Mouse (Mus musculus) brain, embryonic 18.5 days (tissue): ENCODE measurements around the gene Des.

Source experiments
- DNase-seq: peaks from one replicate; pipeline ENCODE4 v3.0.0-alpha.2; 2012; ENCODE audit warnings: low read depth, low spot score

Des gene

DNA sequence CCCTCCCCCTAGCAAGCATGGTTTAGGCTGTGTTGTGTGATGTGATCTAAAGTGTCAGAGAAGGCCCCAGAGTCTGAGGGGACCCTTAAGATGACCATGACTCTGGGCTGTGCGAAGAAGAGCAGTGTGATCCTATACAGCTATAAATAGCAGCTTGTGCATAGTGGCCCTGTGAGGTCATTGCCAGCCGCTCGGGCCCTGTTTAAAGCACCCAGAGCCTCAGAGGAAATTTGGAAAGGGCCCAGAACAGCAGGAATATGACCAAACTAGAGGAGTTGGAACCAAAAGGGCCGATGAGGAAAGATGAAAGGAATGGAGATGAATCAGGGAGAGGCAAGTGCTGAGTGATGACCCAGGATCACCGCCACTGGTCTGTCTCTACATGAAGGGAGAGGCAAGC, 12.8 kb upstream of the Des start:
- no peak for DNase-seq

DNA sequence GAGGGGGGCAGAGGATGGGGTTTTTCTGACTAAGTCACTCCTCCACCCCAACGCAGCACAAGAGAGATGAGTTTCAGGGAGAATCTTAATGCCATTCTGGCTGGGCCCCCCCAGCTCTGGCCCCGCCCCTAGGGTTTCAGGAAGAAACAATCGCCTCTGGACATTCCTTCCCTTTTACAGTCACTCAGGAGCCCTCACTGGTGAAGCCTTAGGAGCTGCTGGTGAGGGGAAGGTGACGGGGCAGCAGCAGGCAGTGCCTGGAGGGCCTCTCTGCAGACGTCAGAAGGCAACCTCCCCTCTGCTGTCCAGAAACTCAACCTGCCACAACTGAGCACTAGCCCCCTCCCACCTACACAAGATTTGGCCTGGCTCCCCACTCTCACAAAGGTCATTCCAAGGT, 10.9 kb upstream of the Des start:
- DNase-seq: no peak

DNA sequence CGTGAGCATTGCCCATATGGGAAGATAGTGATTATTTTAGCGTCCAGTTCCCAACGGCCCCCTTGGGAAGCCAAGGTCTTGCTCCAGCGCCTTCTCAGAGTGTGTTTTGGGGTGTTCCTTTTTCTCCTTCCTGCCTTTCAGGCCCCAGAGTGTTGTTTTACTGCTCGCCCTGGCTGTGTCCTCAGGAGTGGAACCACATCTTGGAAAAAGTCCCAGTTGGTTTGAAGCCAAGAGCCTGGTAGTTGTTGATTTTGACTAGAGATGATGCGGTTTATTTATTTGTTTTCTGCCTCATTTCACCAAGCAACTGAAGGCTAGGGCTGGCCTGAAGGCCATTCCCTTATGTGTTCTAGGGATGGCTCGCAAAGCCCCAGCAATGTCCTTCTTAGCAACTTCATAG, 2.9 kb upstream of the Des start:
- no peak for DNase-seq

DNA sequence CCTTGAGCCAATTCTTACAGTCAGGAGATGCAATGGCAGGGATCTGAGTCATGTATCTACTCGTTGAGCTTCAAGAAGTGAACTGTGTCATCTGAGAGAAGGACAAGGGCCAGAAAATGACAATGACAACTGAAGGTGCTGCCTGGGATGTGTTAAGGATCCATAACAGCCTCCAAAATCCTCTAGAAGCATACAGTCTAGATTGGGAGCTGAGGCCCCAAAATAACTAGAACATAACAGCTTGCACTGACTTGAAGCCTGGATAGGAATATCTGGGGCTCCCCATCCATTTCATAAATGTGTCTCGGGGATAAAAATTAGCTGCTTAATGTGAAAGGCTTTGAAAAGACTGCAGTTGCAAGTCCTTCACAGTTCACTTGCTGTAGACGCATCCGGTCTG, 2.1 kb upstream of the Des start:
- no peak for DNase-seq

DNA sequence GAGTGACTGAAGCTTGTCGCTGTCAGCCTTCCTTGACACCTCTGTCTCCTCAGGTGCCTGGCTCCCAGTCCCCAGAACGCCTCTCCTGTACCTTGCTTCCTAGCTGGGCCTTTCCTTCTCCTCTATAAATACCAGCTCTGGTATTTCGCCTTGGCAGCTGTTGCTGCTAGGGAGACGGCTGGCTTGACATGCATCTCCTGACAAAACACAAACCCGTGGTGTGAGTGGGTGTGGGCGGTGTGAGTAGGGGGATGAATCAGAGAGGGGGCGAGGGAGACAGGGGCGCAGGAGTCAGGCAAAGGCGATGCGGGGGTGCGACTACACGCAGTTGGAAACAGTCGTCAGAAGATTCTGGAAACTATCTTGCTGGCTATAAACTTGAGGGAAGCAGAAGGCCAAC, 783 bp upstream of the Des start:
- DNase-seq: no peak

DNA sequence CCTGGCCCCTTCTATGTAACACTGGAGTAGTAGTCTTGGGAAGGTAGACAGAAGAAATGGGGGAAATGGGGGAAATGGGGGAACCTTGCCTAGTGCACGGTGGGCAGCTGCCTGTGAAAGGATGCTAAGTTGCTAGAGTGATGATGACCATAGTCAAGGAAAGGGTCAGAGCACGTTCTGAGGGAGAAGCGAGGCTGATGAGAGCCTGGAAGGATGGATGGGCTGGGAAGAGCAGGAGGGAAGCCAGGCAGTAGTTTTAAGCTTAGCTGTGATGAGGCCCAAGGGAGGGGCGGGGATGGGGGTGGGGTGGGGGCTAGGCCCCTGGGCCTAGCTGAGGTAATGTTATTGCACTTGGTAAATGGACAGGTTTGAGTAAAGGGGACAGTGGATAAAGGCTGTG, 994 bp downstream of the Des start:
- DNase-seq: no peak

DNA sequence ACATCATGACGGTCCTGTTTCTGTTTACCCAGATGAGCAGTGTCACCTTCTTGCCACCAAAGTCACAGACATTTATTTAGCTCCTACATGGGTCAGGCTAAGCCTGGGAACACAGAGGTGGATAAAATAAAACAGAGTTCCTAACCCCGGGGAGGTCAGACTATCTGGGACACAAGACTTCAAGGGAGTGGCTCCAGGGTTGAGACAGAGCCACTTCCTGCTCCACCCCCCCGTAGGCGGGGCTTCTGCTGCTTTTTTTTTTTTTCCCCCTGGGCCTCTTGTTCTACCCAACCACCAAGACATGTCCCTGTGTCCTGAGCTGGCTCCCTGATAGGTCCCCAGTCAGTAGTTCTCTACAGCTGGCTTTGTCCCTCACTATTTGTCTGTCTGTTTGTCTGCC, 1.6 kb downstream of the Des start:
- no peak for DNase-seq

DNA sequence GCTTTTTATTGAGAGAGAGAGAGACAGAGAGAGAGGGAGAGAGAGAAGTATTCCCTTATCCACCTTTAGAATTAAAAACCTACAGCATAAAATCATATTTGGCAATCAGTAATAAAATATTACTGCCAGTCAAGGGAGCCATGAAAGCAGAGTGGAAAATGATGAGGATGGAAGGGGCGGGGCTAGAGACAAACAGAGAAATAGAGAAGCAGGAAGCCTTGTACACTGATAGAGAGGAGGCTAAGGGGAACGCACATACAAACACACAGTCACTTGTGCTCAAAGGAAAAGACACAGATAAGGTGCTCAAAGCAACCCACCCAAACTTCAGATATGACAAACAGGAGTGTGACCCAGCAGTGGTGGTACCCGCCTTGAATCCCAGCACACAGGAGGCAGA, 3.7 kb downstream of the Des start:
- DNase-seq: no peak

DNA sequence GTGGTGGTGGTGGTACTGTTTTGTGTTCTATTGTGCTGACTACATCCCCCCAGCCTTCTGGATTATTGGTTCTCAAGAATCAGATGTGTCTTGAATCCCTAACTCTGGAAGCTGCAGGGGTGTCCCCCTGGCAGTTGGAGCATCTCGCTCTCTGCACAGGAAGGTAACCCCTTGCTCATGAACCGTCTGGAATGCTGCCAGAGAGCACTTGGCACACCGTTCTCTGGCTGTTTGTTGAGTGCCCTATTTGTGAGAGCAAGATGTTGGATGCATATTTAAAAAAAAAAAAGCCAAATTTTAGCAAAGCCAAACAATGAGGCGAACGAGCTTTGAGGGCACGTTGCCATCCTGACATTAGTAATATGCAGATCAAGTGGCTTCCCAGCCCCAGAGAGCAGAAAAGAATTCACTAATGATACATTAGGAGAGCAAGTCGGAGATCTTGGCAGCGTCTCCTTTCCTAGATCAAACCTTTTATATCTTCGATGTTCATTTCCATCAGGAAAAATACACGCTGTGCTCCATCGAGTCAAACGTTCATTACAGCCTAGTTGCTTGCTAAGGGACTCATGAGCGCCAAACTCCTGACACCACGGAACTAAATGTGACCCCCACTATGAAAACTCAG, 5.5 kb downstream of the Des start:
- no peak for DNase-seq

DNA sequence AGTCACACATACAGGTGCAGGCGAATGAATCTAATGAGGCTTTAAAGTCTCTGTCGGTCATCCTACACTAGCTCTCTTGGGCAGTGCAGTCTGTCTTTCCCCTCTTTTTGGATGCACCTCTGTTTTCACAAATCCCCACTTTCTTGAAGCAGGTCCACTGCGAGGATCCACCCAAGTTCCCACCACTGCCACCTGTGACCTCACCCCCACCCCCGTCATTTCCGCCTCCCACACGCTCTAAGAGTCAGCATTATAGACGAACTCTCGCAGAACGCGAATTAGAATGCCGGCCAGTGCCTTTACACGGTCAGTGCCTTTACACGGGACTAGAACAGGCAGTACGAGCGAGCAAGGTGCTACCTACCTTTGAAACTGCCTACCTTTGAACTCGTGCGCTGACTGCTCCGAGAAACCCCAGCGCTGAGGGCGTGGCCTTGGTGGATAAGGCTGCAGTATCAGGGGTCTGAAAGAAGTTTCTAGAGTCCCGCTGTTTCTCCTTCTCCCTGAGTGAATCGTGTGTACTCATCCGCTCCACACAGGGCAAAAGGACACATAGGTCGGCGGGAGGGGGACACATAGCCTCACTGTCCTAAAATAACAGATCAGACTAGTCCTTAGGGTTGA, 9.3 kb downstream of the Des start:
- DNase-seq: no peak

DNA sequence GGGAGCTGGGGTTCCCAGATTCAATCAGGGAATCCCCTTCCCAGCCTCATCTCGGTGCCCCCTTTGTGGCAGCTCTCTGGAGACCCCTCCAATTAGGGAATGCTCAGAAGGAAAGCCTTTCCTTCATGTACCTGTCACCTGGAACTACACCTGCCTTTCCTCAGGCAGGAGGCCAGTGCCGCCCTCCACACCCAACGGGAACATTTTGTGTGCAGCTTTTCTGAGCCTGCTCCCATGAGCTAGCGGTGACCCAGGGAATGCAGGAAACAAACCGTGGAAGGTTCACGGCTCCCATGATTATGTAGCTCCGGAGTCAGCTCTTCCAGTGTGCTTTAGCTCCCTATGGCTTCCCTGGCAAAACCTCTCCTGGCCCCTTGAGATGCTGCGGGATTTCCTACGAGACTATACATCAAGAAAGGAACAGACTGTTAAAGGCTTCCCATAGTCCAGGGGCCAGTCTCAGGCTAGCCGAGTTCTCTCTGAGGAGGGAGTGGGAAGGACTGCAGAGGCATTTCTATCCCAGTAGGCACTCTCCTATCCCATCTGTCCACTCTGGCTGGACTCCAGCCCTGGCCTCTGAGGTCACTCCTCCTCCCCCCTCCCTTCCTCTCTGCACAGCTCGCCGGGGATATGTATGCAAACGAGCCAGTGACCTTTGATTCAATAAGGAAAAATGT, 10.0 kb downstream of the Des start:
- no peak for DNase-seq

DNA sequence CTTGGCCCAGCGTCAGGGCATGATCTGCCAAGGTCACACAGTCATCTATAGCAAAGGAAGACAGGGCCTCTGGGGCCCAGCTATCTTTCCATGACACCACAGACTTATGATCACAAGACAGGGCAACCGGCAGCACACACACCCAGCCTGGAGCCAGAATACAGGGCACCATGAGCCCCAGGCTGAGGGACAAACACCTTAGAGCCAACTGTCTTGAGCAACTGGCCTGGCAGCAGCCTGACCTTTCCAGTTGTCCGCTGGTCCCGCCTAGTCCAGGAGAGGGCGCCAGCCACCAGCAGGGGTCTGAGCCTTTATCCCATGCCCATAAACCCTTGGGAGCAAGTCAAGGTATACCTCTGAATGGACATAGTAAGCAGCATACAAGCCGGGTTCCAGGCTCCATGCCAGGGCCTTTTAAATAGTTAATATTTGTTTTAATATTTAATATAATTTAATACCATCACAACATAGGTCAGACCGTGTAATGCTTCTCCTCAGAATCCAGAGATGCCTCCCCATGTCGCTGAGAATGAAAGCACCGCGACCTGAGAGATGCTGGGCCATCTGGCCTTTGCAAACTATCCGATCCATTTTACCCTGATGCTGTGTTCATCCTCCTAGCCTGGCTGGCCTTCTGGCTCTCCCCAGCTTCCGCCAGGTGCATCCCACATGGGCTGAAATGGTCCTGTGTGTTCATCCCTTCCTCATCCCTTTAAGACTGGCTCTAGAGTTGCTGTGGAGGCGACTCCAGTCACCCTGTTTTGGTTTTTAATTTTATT, 11.4 kb downstream of the Des start:
- no peak for DNase-seq

DNA sequence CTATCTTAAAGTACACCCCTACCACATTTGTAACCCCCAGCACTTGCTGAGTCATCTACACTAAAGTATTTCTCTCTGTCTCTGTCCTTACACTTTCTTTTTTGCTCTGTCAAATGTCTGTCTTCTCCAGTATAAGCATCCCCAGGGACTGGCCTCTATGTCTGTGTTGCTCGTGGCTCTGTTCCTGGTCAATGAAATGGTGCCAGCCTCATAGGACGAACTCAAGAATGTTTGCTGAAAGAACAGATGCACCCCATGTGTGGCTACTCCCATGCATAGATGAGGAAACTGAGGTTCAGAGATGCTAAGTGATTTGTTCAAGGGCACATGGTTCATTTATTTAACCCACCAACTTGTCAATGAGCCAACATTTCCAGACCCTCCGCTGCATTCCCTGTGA, 12.3 kb downstream of the Des start:
- no peak for DNase-seq

DNA sequence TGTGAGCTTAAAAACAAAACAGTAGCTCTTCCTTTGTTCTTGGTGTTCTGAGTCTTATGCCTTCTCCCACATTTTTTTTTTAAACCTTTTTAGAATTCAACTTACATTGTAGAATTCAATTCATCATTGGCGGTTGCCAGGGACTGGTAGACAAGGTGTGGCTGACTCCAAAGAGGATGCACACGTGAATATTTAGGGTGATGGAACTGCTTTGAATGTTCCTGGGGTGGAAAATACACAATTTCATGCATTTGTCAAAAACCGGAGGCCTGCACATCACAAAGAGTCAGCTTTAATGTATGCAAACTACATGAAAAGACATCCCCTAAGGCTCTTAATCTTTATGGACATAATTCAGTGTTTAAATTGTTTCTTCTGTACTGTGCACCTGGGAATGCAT, 13.1 kb downstream of the Des start:
- no peak for DNase-seq

DNA sequence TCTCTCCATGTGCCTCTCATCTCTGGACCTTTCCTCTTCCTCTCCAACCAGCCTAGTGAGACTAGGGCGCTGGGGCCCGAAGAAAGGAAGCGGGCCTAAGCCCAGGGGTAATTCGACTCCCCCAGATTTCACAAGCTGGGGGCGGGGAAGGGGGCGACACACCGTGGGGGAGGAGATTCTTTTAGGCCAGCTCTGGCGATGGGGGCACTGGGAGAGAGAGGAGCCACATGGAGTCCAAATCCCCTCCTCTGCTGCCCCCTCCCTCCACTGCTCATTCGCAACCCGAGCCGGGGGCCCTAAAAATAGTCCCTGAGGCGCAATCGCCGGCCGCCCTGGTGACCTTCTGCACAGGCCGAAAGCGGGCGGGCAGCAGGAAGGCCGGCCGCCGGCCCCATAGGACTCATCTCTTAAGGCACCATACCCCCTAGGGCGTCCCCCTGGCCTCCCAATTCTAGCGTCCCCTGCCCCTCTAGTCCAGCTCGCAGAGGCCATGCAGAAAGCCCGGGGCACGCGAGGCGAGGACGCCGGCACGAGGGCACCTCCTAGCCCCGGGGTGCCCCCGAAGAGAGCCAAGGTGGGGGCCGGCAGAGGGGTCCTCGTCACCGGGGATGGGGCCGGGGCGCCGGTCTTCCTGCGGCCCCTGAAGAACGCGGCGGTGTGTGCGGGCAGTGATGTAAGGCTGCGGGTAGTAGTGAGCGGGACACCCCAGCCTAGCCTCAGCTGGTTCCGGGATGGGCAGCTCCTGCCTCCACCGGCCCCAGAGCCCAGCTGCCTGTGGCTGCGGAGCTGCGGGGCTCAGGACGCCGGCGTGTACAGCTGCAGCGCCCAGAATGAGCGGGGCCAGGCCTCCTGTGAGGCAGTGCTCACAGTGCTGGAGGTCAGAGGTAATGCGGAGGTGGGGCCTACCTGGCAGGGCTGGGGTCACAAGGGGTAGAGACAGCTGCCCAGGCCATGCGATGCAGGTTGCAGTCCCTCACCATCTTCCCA, 15.1 kb downstream of the Des start, which contains the start of gene Speg:
Gene Speg (plus strand): TSS at position 348 of the 987 bp plus-strand sequence.
- no peak for DNase-seq

DNA sequence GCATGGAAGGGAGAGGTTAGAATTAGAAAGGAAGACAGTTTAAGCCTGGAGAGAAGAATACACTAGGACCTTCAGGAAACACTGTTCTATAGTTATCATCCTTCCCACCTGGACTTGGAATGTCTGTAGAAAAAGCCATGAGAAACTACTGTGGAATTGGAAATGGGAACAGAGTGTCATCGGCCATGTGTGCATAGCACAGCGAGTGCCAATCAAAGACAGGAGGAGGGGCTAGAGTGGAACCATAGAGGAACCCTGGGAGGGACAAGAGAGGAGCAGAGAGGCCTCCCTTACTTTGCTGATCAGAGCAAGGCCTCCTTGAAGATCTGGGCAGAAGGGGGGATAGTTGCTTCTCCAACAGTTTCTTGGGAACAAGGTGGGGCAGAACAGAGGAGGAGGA, 19.1 kb downstream of the Des start:
- DNase-seq: no peak

DNA sequence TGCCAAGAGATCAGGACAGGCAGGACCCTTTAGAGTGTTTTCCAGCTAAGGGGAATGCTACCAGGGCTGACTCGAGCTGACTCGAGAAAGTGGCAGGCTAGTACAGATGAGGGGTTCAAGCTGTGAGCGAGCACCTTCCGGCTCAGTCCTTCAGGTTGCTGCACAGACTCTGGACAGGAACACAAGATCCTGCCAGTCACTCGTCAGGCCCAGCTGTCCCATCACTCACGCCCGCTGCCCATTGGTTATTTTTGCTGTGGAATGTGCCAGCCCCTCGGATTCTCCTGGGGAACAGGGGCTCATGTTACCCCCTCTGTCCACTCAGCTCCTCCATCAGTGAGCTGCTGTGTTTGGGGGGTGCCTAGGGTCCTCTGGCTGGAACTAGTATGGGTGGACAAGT, 19.8 kb downstream of the Des start:
- no peak for DNase-seq

DNA sequence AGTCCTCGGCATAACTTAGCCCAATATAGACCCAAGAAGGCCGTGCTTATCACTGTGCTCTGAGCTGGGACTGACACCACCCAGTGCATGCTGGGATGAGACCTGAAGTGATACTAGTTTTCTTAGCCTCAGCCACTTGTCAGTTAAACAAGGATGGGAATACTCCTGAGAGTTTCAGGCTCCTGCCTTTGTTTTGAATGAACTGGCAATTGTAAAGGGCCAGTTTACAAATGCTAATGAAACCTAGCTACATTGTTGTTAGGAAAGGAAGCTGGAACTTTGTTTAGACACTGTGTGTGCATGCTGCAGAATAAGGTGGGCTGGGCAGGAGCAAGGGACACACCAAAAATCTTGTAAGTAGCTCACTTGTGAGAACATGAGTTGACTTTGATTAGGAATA, 20.8 kb downstream of the Des start:
- no peak for DNase-seq

DNA sequence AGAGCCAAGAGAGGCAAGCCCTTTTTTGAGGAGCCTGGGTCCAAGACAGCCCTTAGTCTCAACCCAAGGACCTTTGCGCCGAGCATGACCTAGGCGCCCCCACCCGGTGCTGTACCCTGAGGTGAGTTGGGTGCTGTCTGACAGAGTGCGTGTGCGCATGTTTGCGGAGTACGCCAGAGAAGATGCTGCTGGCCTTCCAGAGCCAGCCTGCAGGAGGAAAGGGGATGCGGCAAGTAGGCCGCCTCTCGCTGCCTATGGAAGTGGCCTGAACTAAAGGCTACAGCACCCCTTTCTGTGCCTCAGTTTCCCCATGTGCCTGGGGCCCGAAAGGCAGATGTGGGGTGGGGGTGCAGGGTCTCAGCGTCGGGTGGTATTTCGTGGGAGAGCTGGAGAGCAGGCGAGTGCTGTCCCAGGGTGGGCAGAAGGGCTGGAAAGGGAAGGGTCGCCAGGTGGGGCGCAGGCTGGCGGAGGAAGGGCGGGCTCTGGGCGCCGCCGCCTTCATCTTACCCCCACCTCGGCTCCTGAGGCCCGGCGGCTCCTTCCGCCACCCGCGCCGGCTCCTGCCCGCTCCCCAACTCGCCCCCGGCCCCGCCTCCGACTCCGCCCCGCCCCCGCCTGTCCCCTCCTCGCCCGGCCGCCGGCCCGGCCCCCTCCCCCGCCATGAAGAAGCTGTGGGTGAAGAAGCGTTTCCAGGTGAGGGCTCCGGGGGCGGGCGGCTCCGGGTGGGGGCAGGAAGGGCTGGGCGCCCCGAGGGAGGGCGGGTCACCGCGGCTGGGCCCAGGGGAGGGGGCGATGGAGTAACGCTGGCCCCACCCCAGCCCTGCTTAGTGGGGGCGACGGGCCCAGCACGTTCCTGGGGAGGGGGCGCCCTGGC, 21.6 kb downstream of the Des start:
- no peak for DNase-seq

DNA sequence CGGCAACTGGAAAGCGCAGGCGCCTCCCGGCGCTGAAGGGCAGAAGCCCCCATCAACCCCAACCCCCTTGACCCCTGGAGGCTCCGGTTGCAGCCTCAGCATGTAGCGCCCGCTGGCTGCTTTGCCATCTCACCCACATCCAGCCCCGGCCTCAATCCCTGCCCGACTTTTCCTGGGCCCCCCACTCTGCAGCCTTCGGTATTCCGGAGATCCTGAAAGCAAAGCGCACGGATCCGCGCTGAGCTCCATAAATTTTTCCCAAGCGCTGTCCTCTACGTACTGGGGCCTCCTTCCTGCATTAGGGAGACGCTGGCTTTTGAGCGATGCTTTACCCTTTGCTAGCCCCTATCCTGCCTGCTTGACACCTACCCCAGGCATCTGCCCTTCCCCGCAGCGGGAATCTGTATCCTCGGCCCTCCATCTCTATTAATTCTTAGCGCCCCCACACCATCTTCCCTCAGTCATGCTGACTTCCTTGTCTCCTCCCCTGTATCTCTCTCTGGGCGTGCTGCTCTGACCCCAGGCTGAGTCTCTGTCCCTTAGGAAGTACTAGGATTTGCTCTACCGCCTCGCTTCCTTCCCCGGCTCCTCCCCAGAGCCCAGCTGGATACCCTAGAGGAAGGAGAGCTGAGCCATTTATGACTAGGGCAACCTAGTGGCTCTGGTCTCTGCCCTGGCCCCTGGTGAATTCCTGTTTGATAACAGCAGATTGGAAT, 22.4 kb downstream of the Des start:
- no peak for DNase-seq
